Mouse (Mus musculus) MEL (cell line): ENCODE measurements around the gene Pnmal1. TPM values are rescaled to one million over a fixed set of nuclear protein-coding genes. Genes with fewer than 3 reads are reported as not detected.
A peak's percentile ranks its signal among the peaks of the same experiment; 100 is the strongest.

Experiments used
- DNase-seq: peaks from one replicate; pipeline ENCODE4 v3.0.0; 2011; ENCODE audit warnings: low read depth, low spot score
- H3K27ac ChIP-seq: 2 replicates; pipeline ENCODE4 v1.5.1; 2012; ENCODE audit warnings: low read depth, mild to moderate bottlenecking, control low read depth, low read length, moderate library complexity; ENCODE audit not compliant: control insufficient read depth
- H3K27me3 ChIP-seq, 2 experiments: fragments of 150-350 bp in 1 of 2; sonication (generic) in 1 of 2; 2 replicates each; pipeline ENCODE4 v1.6.1; 2012; ENCODE audit warnings: low read length in 2 of 2, mild to moderate bottlenecking in 2 of 2, improper control_type of control experiment in 1 of 2, moderate library complexity in 1 of 2; ENCODE audit not compliant: insufficient read depth in 2 of 2, control insufficient read depth in 1 of 2
- H3K36me3 ChIP-seq, 2 experiments: 2 replicates each; pipeline ENCODE4 v1.6.1; 2012 to 2014; ENCODE audit warnings: low read length in 2 of 2, improper control_type of control experiment in 1 of 2, inconsistent platforms in 1 of 2, mild to moderate bottlenecking in 1 of 2; ENCODE audit not compliant: insufficient read depth in 2 of 2, control insufficient read depth in 1 of 2
- H3K4me1 ChIP-seq, 2 experiments: fragments of 150-350 bp in 1 of 2; sonication (generic) in 1 of 2; 2 replicates each; pipeline ENCODE4 v1.6.1; 2012; ENCODE audit warnings: low read length in 2 of 2, improper control_type of control experiment in 1 of 2, mild to moderate bottlenecking in 1 of 2; ENCODE audit not compliant: insufficient read depth in 2 of 2, control insufficient read depth in 1 of 2
- H3K4me3 ChIP-seq, 2 experiments: fragments of 150-350 bp in 1 of 2; sonication (generic) in 1 of 2; 2 replicates each; pipeline ENCODE4 v1.5.1; 2012; ENCODE audit warnings: low read depth in 2 of 2, low read length in 2 of 2, mild to moderate bottlenecking in 2 of 2, moderate library complexity in 2 of 2, control low read depth in 1 of 2, improper control_type of control experiment in 1 of 2; ENCODE audit not compliant: control insufficient read depth in 1 of 2, insufficient read depth in 1 of 2
- H3K79me2 ChIP-seq: 2 replicates; pipeline ENCODE4 v1.6.1; 2012; ENCODE audit warnings: mild to moderate bottlenecking, low read length, moderate library complexity; ENCODE audit not compliant: control insufficient read depth, poor library complexity, insufficient read depth
- H3K9ac ChIP-seq: 2 replicates; pipeline ENCODE4 v1.6.1; 2012; ENCODE audit warnings: low read depth, mild to moderate bottlenecking, control low read depth, low read length, moderate library complexity; ENCODE audit not compliant: control insufficient read depth, poor library complexity, severe bottlenecking
- H3K9me3 ChIP-seq: fragments of 150-350 bp; sonication (generic); replicated peaks from 2 replicates; pipeline ENCODE4 v1.6.1; 2012; ENCODE audit warnings: mild to moderate bottlenecking, low read length, improper control_type of control experiment, moderate library complexity; ENCODE audit not compliant: insufficient read depth
- BHLHE40 ChIP-seq: IDR thresholded peaks from 2 replicates; pipeline ENCODE4 v1.6.1; 2012; ENCODE audit warnings: low read depth, mild to moderate bottlenecking, inconsistent platforms, low read length, improper control_type of control experiment, borderline replicate concordance
- CHD1 ChIP-seq: IDR thresholded peaks from 2 replicates; pipeline ENCODE4 v1.6.1; 2012; ENCODE audit warnings: low read depth, mild to moderate bottlenecking, inconsistent platforms, low read length, improper control_type of control experiment
- CTCF ChIP-seq, 3 experiments: IDR thresholded peaks in 2 of 3; conservative IDR thresholded peaks in 1 of 3; 2 replicates each; pipeline ENCODE4 v1.5.1; 2011 to 2012; ENCODE audit warnings: low read length in 3 of 3, low read depth in 2 of 3, mild to moderate bottlenecking in 2 of 3, improper control_type of control experiment in 1 of 3, inconsistent platforms in 1 of 3, mixed read lengths in 1 of 3, moderate library complexity in 1 of 3; ENCODE audit not compliant: control insufficient read depth in 1 of 3, insufficient read depth in 1 of 3, poor library complexity in 1 of 3, severe bottlenecking in 1 of 3
- E2F4 ChIP-seq: IDR thresholded peaks from 2 replicates; pipeline ENCODE4 v1.6.1; 2011; ENCODE audit warnings: low read depth, low read length, improper control_type of control experiment, borderline replicate concordance
- ELF1 ChIP-seq: IDR thresholded peaks from 2 replicates; pipeline ENCODE4 v1.6.1; 2014; ENCODE audit warnings: low read depth, mild to moderate bottlenecking, inconsistent platforms, low read length, improper control_type of control experiment, moderate library complexity
- EP300 ChIP-seq, 2 experiments: IDR thresholded peaks; 2 replicates each; pipeline ENCODE4 v1.6.1; 2011; ENCODE audit warnings: improper control_type of control experiment in 2 of 2, low read length in 2 of 2, low read depth in 1 of 2, mild to moderate bottlenecking in 1 of 2
- ETS1 ChIP-seq: IDR thresholded peaks from 2 replicates; pipeline ENCODE4 v1.6.1; 2012; ENCODE audit warnings: low read depth, mild to moderate bottlenecking, inconsistent platforms, low read length, improper control_type of control experiment, moderate library complexity
- GABPA ChIP-seq: IDR thresholded peaks from 2 replicates; pipeline ENCODE4 v1.6.1; 2012; ENCODE audit warnings: low read depth, mild to moderate bottlenecking, inconsistent platforms, low read length, improper control_type of control experiment, moderate library complexity
- GATA1 ChIP-seq: IDR thresholded peaks from 2 replicates; pipeline ENCODE4 v1.6.1; 2011; ENCODE audit warnings: low read depth, low read length, improper control_type of control experiment
- HCFC1 ChIP-seq: IDR thresholded peaks from 2 replicates; pipeline ENCODE4 v1.6.1; 2012; ENCODE audit warnings: low read depth, mild to moderate bottlenecking, inconsistent platforms, low read length, improper control_type of control experiment, moderate library complexity
- JUND ChIP-seq: IDR thresholded peaks from 2 replicates; pipeline ENCODE4 v1.6.1; 2011; ENCODE audit warnings: low read depth, mild to moderate bottlenecking, improper control_type of control experiment, low read length
- KAT2A ChIP-seq: conservative IDR thresholded peaks from 2 replicates; pipeline ENCODE4 v1.6.1; 2012; ENCODE audit warnings: low read depth, low read length, improper control_type of control experiment, inconsistent platforms
- MAFK ChIP-seq: IDR thresholded peaks from 2 replicates; pipeline ENCODE4 v1.6.1; 2011; ENCODE audit warnings: low read depth, mild to moderate bottlenecking, low read length, improper control_type of control experiment, borderline replicate concordance
- MAX ChIP-seq: IDR thresholded peaks from 2 replicates; pipeline ENCODE4 v1.6.1; 2011; ENCODE audit warnings: low read length, improper control_type of control experiment
- MYB ChIP-seq: IDR thresholded peaks from 2 replicates; pipeline ENCODE4 v1.6.1; 2011; ENCODE audit warnings: mild to moderate bottlenecking, low read depth, low read length, improper control_type of control experiment
- NELFE ChIP-seq: IDR thresholded peaks from 2 replicates; pipeline ENCODE4 v1.6.1; 2011; ENCODE audit warnings: low read depth, low read length, improper control_type of control experiment
- NRF1 ChIP-seq: IDR thresholded peaks from 2 replicates; pipeline ENCODE4 v1.6.1; 2014; ENCODE audit warnings: low read depth, mild to moderate bottlenecking, inconsistent platforms, low read length, improper control_type of control experiment, moderate library complexity; ENCODE audit not compliant: poor library complexity, insufficient read depth, severe bottlenecking
- POLR2A ChIP-seq, 2 experiments: IDR thresholded peaks; 2 replicates each; pipeline ENCODE4 v1.6.1; 2011 to 2012; ENCODE audit warnings: low read length in 2 of 2, mild to moderate bottlenecking in 2 of 2, control low read depth in 1 of 2, improper control_type of control experiment in 1 of 2, low read depth in 1 of 2, moderate library complexity in 1 of 2; ENCODE audit not compliant: control insufficient read depth in 1 of 2, insufficient read depth in 1 of 2, poor library complexity in 1 of 2
- POLR2AphosphoS2 ChIP-seq: IDR thresholded peaks from 2 replicates; pipeline ENCODE4 v1.6.1; 2011; ENCODE audit warnings: low read length, improper control_type of control experiment
- RAD21 ChIP-seq: IDR thresholded peaks from 2 replicates; pipeline ENCODE4 v1.6.1; 2011; ENCODE audit warnings: mild to moderate bottlenecking, low read depth, low read length, improper control_type of control experiment
- SMC3 ChIP-seq: IDR thresholded peaks from 2 replicates; pipeline ENCODE4 v1.6.1; 2011; ENCODE audit warnings: low read depth, low read length, improper control_type of control experiment
- TAL1 ChIP-seq: IDR thresholded peaks from 2 replicates; pipeline ENCODE4 v1.6.1; 2012; ENCODE audit warnings: mild to moderate bottlenecking, inconsistent platforms, low read length, moderate library complexity, mixed read lengths
- TBP ChIP-seq: IDR thresholded peaks from 2 replicates; pipeline ENCODE4 v1.8.0; 2011; ENCODE audit warnings: low read depth, low read length, improper control_type of control experiment
- UBTF ChIP-seq: IDR thresholded peaks from 2 replicates; pipeline ENCODE4 v1.6.1; 2012; ENCODE audit warnings: low read depth, mild to moderate bottlenecking, inconsistent platforms, low read length, improper control_type of control experiment, moderate library complexity, borderline replicate concordance; ENCODE audit not compliant: insufficient read depth
- USF2 ChIP-seq, 2 experiments: IDR thresholded peaks; 2 replicates each; pipeline ENCODE4 v1.6.1; 2011 to 2012; ENCODE audit warnings: improper control_type of control experiment in 2 of 2, low read length in 2 of 2, borderline replicate concordance in 1 of 2, inconsistent platforms in 1 of 2, low read depth in 1 of 2, mild to moderate bottlenecking in 1 of 2; ENCODE audit not compliant: insufficient read depth in 1 of 2
- ZC3H11A ChIP-seq: IDR thresholded peaks from 2 replicates; pipeline ENCODE4 v1.6.1; 2012; ENCODE audit warnings: low read depth, mild to moderate bottlenecking, inconsistent platforms, low read length, improper control_type of control experiment
- ZKSCAN1 ChIP-seq: IDR thresholded peaks from 2 replicates; pipeline ENCODE4 v1.6.1; 2012; ENCODE audit warnings: low read depth, mild to moderate bottlenecking, inconsistent platforms, low read length, improper control_type of control experiment, moderate library complexity
- ZMIZ1 ChIP-seq: IDR thresholded peaks from 2 replicates; pipeline ENCODE4 v1.6.1; 2012; ENCODE audit warnings: low read depth, mild to moderate bottlenecking, inconsistent platforms, low read length, improper control_type of control experiment, moderate library complexity
- polyA plus RNA-seq, 2 experiments: library from polyadenylated mRNA; stranded (reverse) in 1 of 2; unstranded in 1 of 2; fragments of >175 nt in 1 of 2; fragments of >200 nt in 1 of 2; gene quantifications; 2 replicates each; pipeline versions ENCODE4 v1.2.1 to v1.2.4; 2012; ENCODE audit warnings: low replicate concordance in 2 of 2, low read depth in 1 of 2; ENCODE audit not compliant: insufficient read length in 2 of 2, insufficient read depth in 1 of 2, missing spikeins in 1 of 2
- total RNA-seq: library from RNA; depleted of rRNA; stranded (reverse); fragments of 300-350 nt; gene quantifications from 2 replicates; pipeline ENCODE4 v1.2.3, GENCODE M21; 2012

Pnmal1 gene
- total and polyA plus RNA-seq, 3 experiments = 0.19 to 0.53 TPM; not detected in 1

- H3K9me3 ChIP-seq = no peaks in the 10 kb centered on the region
- peak; percentile 60 for DNase-seq
- peaks cover 0 to 13% of the 10 kb centered on the region in 2 experiments; a peak in 3 of 4 replicates for H3K4me1 ChIP-seq
- H3K4me3 ChIP-seq = peak overlapping the region; percentile 84 to 96
- H3K79me2 ChIP-seq = peaks cover 43% of the 10 kb centered on the region
- H3K9ac ChIP-seq = peak overlapping the region; percentile 95
- H3K36me3 ChIP-seq = peaks cover 0 to 13% of the 10 kb centered on the region in 2 experiments; a peak in 2 of 4 replicates
- H3K27ac ChIP-seq = no peak overlapping the region
- H3K27me3 ChIP-seq = no peaks in the 10 kb centered on the region
- TF ChIP-seq GABPA (no peak), POLR2A (IDR thresholded peaks at IDR 0.05; ENCODE audit: control insufficient read depth in 1 of 2, insufficient read depth in 1 of 2, low read depth in 1 of 2, low read length in 2 of 2, poor library complexity in 1 of 2) (peak in 1 of 2 experiments; percentile 14; a peak in 2 of 4 replicates), CTCF (IDR thresholded peaks at IDR 0.05 in 2 of 3, conservative IDR thresholded peaks at IDR 0.05 in 1 of 3; ENCODE audit: control insufficient read depth in 1 of 3, insufficient read depth in 1 of 3, low read depth in 2 of 3, low read length in 3 of 3, poor library complexity in 1 of 3, severe bottlenecking in 1 of 3) (no peak)
Observed at GRCm38 (mm10) chr7:16922360-16922973, 37.0 kb upstream of the Pnmal1 start.

DNA sequence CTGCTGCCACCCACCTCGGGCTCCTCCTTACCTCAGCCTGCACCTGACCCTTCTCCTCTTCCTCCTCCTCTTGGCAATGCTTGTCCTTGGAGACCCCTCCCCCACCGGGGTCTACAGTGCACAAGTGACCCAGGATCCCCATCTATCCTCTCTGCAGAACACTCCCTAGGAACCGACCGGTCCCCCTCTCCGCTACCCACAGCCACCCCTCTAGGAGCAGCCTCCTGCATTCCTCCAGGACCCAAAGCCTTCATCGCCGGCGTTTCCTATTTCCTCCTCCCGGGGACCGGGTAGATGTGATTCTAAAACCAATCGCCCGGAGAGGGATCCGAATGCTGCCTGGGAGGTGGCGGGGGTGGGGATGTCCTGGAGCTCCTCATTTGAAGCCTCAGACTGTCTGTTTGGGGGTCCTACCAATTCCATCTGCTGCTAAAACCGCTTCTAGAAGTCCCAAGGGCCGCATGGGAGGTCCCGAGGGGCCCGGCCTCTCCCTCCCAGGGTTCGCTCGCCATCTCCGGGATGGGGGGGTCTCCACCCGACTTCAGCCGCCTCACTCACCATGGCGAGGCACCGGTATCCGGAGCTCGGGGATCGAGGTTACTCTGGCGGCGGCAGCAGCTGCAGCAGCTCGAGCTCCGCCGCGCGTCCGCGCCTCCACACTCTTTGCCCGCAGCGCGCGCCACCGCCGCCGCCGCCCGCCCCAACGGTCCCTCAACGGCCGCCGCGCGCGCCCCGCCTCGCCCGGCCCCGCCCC lies 36.0 kb upstream of the Pnmal1 start:
- TF ChIP-seq JUND = no peak
- TF ChIP-seq KAT2A = no peak
- no peak for TF ChIP-seq EP300 (IDR thresholded peaks at IDR 0.05; ENCODE audit: low read depth in 1 of 2, low read length in 2 of 2)
- TF ChIP-seq MAFK = no peak
- peak; percentile 59; the same call in 1 of the 2 replicates for TF ChIP-seq ZMIZ1
- no peak for TF ChIP-seq HCFC1
- no peak for TF ChIP-seq MAX
- TF ChIP-seq GATA1 = no peak
- peak; percentile 85 for TF ChIP-seq NELFE
- no peak for TF ChIP-seq TAL1
- peak; percentile 63; the same call in 1 of the 2 replicates for TF ChIP-seq POLR2AphosphoS2
- no peak for TF ChIP-seq ZC3H11A
- no peak for TF ChIP-seq RAD21
- TF ChIP-seq ELF1 = no peak
- TF ChIP-seq POLR2A (IDR thresholded peaks at IDR 0.05; ENCODE audit: control insufficient read depth in 1 of 2, insufficient read depth in 1 of 2, low read depth in 1 of 2, low read length in 2 of 2, poor library complexity in 1 of 2) = peak; percentile 73 to 77; a peak in 2 of 4 replicates
- TF ChIP-seq UBTF = no peak
- no peak for TF ChIP-seq E2F4
- no peak; the same call in 1 of the 2 replicates for TF ChIP-seq CHD1
- no peak for TF ChIP-seq NRF1
- no peak for TF ChIP-seq ETS1
- no peak for TF ChIP-seq TBP
- TF ChIP-seq USF2 (IDR thresholded peaks at IDR 0.05; ENCODE audit: borderline replicate concordance in 1 of 2, insufficient read depth in 1 of 2, low read depth in 1 of 2, low read length in 2 of 2) = no peak
- no peak for TF ChIP-seq GABPA
- peak; percentile 98 for TF ChIP-seq MYB
- TF ChIP-seq ZKSCAN1 = no peak
- no peak for TF ChIP-seq BHLHE40
- TF ChIP-seq SMC3 = no peak
- Histone ChIP-seq H3K27ac (peak overlapping the region; percentile 82), H3K27me3 (no peaks in the 10 kb centered on the region), H3K4me1 (peaks cover 0 to 13% of the 10 kb centered on the region in 2 experiments; a peak in 3 of 4 replicates), H3K9me3 (no peaks in the 10 kb centered on the region), H3K4me3 (peak overlapping the region; percentile 84 to 96), H3K9ac (peak overlapping the region; percentile 95), H3K36me3 (peaks cover 0 to 13% of the 10 kb centered on the region in 2 experiments; a peak in 2 of 4 replicates), H3K79me2 (peaks cover 43% of the 10 kb centered on the region)
- peak; percentile 37 for DNase-seq
